Mouse (Mus musculus) olfactory bulb, adult 2 months (tissue): Measurements from ENCODE around the gene Polr2h. TPM values are rescaled to one million over a fixed set of nuclear protein-coding genes. Genes with fewer than 3 reads are reported as not detected.
"Not testable (repeated sequence)": the region's sequence is repeated elsewhere in the genome, so short reads cannot be mapped to it uniquely, and the experiment has no call there.

Source experiments
- H3K27ac ChIP-seq: fragments of 200-500 bp; 2 replicates; pipeline ENCODE4 v1.5.1; 2012; ENCODE audit warnings: low read depth, low read length; ENCODE audit not compliant: insufficient read depth
- H3K4me1 ChIP-seq: fragments of 200-500 bp; 2 replicates; pipeline ENCODE4 v1.6.1; 2012; ENCODE audit warnings: low read length; ENCODE audit not compliant: control insufficient read depth, insufficient read depth
- H3K4me3 ChIP-seq: fragments of 200-500 bp; 2 replicates; pipeline ENCODE4 v1.5.1; 2012; ENCODE audit warnings: mild to moderate bottlenecking, low read depth, low read length, moderate library complexity; ENCODE audit not compliant: insufficient read depth
- CTCF ChIP-seq: fragments of 200-500 bp; IDR thresholded peaks from 2 replicates; pipeline ENCODE4 v1.5.1; 2012; ENCODE audit warnings: low read depth, mild to moderate bottlenecking, low read length, moderate library complexity; ENCODE audit not compliant: insufficient read depth
- POLR2A ChIP-seq: fragments of 200-500 bp; IDR thresholded peaks from 2 replicates; pipeline ENCODE4 v1.6.1; 2012; ENCODE audit warnings: mild to moderate bottlenecking, low read depth, low read length, moderate library complexity; ENCODE audit not compliant: insufficient read depth
- WGBS: fragments of 180-500 bp; shearing (Covaris S2); methylation state at CpG from one replicate; pipeline ENCODE4 v1.1.7; 2018; 5-methylcytosine and 5-hydroxymethylcytosine counted together
- polyA plus RNA-seq: library from polyadenylated mRNA; stranded (reverse); fragments of >200 nt; gene quantifications from 2 replicates; pipeline ENCODE4 v1.2.4, GENCODE M21; 2012; ENCODE audit warnings: low replicate concordance; ENCODE audit not compliant: missing spikeins, insufficient read depth, insufficient read length

Gene Polr2h
- not detected in 2 replicates for polyA plus RNA-seq

- under 1% methylated on average over 62 of the region's 62 CpGs for WGBS
- TF ChIP-seq CTCF (peak; percentile 63; the same call in 1 of the 2 replicates), POLR2A (peak; percentile 60; the same call in 1 of the 2 replicates)
- H3K4me1 ChIP-seq, result peaks cover 25% of the 10 kb centered on the region
Measured at GRCm38 (mm10) chr16:20717181-20717977, at the start of gene Polr2h, which contains the start of gene Clcn2. Polr2h (plus strand) TSS chr16:20717665. Clcn2 (minus strand) TSS chr16:20717746.

GRCm38 (mm10) chr16:20668013-20668412 lies 49.5 kb upstream of the Polr2h start, which contains the start of gene Eif4g1:
Eif4g1 (plus strand) TSS chr16:20668313.
- H3K4me3 ChIP-seq, H3K27ac ChIP-seq, H3K4me1 ChIP-seq: not testable (repeated sequence)
- WGBS, result 98% methylated on average over 5 of the region's 6 CpGs

More at GRCm38 (mm10) chr16:20717181-20717977, at the start of gene Polr2h, which contains the start of gene Clcn2:
- Histone ChIP-seq H3K27ac (peak within 1 kb of the TSS; percentile 53), H3K4me3 (peak within 1 kb of the TSS; percentile 77)

DNA sequence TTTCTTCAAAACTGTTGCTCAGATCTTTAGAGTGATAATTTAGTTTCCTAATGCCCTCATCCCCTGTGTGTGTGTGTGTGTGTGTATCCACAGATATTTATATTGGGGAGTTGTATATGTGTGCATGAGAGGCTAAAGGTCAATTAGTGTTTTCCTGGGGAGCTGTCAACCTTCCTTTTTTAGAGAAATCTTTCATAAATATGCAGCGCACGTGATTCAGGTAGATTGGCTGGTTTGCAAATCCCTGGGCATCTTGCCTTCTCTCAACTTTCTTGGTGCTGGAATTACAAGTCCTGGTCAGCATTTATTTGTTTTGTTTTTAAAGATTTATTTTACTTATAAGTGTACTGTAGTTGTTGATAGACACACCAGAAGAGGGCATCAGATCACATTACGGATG lies 47.2 kb upstream of the Polr2h start:
- Histone ChIP-seq H3K27ac (no peak overlapping the region), H3K4me1 (peaks cover 11% of the 10 kb centered on the region), H3K4me3 (no peak overlapping the region)
- 90% methylated on average over 3 of the region's 3 CpGs for WGBS
- TF ChIP-seq CTCF, result no peak
- TF ChIP-seq POLR2A, result no peak

- no peak for TF ChIP-seq CTCF
- no peak for TF ChIP-seq POLR2A
- WGBS, result 19% methylated on average over 6 of the region's 6 CpGs
Measured at GRCm38 (mm10) chr16:20671886-20672285, 45.6 kb upstream of the Polr2h start.

GRCm38 (mm10) chr16:20672500-20672902 lies 45.0 kb upstream of the Polr2h start:
- TF ChIP-seq CTCF (no peak), POLR2A (peak; percentile 54)
- WGBS, result under 1% methylated on average over 33 of the region's 38 CpGs
- peaks cover 17% of the 10 kb centered on the region for H3K4me1 ChIP-seq
- H3K27ac ChIP-seq, result no peak overlapping the region
- H3K4me3 ChIP-seq, result peak overlapping the region; percentile 98

More at GRCm38 (mm10) chr16:20671886-20672285, 45.6 kb upstream of the Polr2h start:
- no peak overlapping the region for H3K4me3 ChIP-seq
- H3K27ac ChIP-seq, result no peak overlapping the region
- peaks cover 12% of the 10 kb centered on the region for H3K4me1 ChIP-seq

- H3K27ac ChIP-seq, result no peak overlapping the region
- peak overlapping the region; percentile 98 for H3K4me3 ChIP-seq
- H3K4me1 ChIP-seq, result peaks cover 18% of the 10 kb centered on the region
- TF ChIP-seq POLR2A (no peak), CTCF (no peak)
- WGBS, result under 1% methylated on average over 77 of the region's 78 CpGs
Measured at GRCm38 (mm10) chr16:20672965-20673705, 44.3 kb upstream of the Polr2h start.

DNA sequence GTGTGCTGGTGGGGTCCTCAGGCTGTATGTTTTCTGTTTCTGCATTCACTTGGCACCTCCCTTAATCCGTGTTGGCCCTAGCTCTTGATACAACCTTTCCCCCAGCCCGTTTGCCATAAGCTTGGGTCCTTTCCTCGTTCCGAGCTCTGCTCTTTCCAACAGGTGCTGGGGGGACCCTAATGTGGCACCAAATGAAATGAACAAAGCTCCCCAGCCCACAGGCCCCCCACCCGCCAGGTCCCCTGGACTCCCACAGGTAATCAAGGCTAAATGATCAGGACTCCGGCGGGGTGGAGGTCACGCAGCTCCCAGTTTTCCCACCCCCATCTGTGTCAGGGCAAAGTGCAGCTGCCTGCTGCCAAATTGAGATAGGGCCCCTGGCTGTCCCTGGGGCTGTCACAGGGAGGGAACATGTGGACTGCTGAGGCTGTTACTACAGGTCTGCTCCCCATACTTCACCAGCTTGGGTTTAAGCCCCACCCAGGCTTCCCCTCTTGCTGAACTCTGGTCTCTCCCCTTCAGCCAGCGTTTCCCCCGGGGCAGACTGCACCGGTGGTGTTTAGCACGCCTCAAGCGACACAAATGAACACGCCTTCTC lies 43.7 kb upstream of the Polr2h start:
- H3K27ac ChIP-seq, result no peak overlapping the region
- no peak for TF ChIP-seq POLR2A
- no peak for TF ChIP-seq CTCF
- peak overlapping the region; percentile 98 for H3K4me3 ChIP-seq
- peaks cover 18% of the 10 kb centered on the region for H3K4me1 ChIP-seq
- 4% methylated on average over 14 of the region's 14 CpGs for WGBS

DNA sequence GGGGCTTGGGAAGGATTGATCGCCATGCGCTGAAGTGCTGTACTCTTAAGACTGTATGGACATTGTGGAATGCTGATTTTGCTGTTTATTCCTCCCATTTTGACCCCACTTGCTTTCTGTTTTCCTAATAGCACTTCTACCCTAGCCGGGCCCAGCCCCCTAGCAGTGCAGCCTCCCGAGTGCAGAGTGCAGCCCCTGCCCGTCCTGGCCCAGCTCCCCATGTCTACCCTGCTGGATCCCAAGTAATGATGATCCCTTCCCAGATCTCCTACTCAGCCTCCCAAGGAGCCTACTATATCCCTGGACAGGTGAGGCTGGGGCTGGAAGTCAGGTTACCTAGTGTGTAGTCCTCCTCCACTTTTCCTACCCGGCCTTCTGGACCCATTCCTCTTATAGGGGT lies 42.3 kb upstream of the Polr2h start:
- H3K4me1 ChIP-seq, result peaks cover 18% of the 10 kb centered on the region
- no peak overlapping the region for H3K4me3 ChIP-seq
- TF ChIP-seq POLR2A (no peak), CTCF (no peak)
- H3K27ac ChIP-seq, result no peak overlapping the region
- 89% methylated on average over 6 of the region's 6 CpGs for WGBS
